Mouse (Mus musculus) embryonic facial prominence, embryonic 14.5 days (tissue): ENCODE results near the gene Slc17a6. TPM values are rescaled to one million over a fixed set of nuclear protein-coding genes. Genes with fewer than 3 reads are reported as not detected.
A peak's percentile ranks its signal among the peaks of the same experiment; 100 is the strongest.

Experiments used
- ATAC-seq: fragments of 200-750 bp; cut with Nextera tagmentation; 2 replicates; pipeline ENCODE4 v1.8.0; 2017; ENCODE audit warnings: low read depth, moderate number of reproducible peaks, moderate TSS enrichment
- DNase-seq: peaks from one replicate; pipeline ENCODE4 v3.0.0-alpha.2; 2015; ENCODE audit warnings: low spot score
- H3K27ac ChIP-seq: fragments of 300-500 bp; sonication (generic); replicated peaks from 2 replicates; pipeline ENCODE4 v1.5.1; 2014; ENCODE audit warnings: low read depth, mild to moderate bottlenecking, low read length, moderate library complexity
- H3K27me3 ChIP-seq: fragments of 300-500 bp; sonication (generic); replicated peaks from 2 replicates; pipeline ENCODE4 v1.6.1; 2014; ENCODE audit warnings: low read length; ENCODE audit not compliant: control insufficient read depth, insufficient read depth
- H3K36me3 ChIP-seq: fragments of 300-500 bp; sonication (generic); 2 replicates; pipeline ENCODE4 v1.6.1; 2014; ENCODE audit warnings: low read length, mixed read lengths; ENCODE audit not compliant: control insufficient read depth, insufficient read depth
- H3K4me1 ChIP-seq: fragments of 300-500 bp; sonication (generic); 2 replicates; pipeline ENCODE4 v1.6.1; 2014; ENCODE audit warnings: antibody characterized with exemption, low read length; ENCODE audit not compliant: control insufficient read depth, insufficient read depth
- H3K4me2 ChIP-seq: fragments of 300-500 bp; sonication (generic); 2 replicates; pipeline ENCODE4 v1.6.1; 2014; ENCODE audit warnings: low read depth, mild to moderate bottlenecking, low read length, moderate library complexity, mixed read lengths
- H3K4me3 ChIP-seq: fragments of 300-500 bp; sonication (generic); 2 replicates; pipeline ENCODE4 v1.5.1; 2014; ENCODE audit warnings: low read depth, mild to moderate bottlenecking, low read length
- H3K9ac ChIP-seq: fragments of 300-500 bp; sonication (generic); 2 replicates; pipeline ENCODE4 v1.6.1; 2014; ENCODE audit warnings: low read depth, mild to moderate bottlenecking, low read length, moderate library complexity, mixed read lengths
- H3K9me3 ChIP-seq: fragments of 300-500 bp; sonication (generic); 2 replicates; pipeline ENCODE4 v1.6.1; 2016; ENCODE audit warnings: low read length; ENCODE audit not compliant: control insufficient read depth
- WGBS: fragments of 180-500 bp; shearing (Covaris S2); extraction: QIAGEN DNeasy Blood & Tissue Kit; methylation state at CpG from one replicate; pipeline ENCODE4 v1.1.7; 2014; 5-methylcytosine and 5-hydroxymethylcytosine counted together
- polyA plus RNA-seq: library from polyadenylated mRNA; unstranded; fragments of >200 nt; fragmentation: Nextera tagmentation; extraction: Ambion mirVana; gene quantifications from 2 replicates; pipeline ENCODE4 v1.2.1, GENCODE M21; 2014

Slc17a6 gene
- polyA plus RNA-seq, 1 experiment from 2014 or later: 4.4 TPM

DNA sequence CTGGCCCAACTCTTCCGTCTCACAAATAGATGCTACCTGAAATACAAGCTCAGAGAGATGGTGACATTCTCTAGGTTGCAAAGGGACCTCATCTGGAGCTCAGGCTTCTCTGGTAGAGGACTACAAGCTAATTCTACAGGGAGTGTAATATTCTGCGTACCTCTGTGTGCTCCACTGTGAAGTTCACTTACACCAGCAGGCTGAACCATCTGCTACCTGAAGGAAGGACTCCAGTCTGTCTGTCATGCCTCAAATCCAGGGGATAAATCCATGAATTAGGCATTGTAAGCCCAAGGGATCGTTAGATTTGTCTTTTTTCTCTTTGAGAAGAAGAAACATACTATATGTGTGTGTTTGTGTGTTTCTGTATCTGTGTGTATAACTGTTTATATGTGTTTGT, 9.4 kb downstream of the Slc17a6 start:
- ATAC-seq: no peak
- no peaks in the 10 kb centered on the region for H3K36me3 ChIP-seq

DNA sequence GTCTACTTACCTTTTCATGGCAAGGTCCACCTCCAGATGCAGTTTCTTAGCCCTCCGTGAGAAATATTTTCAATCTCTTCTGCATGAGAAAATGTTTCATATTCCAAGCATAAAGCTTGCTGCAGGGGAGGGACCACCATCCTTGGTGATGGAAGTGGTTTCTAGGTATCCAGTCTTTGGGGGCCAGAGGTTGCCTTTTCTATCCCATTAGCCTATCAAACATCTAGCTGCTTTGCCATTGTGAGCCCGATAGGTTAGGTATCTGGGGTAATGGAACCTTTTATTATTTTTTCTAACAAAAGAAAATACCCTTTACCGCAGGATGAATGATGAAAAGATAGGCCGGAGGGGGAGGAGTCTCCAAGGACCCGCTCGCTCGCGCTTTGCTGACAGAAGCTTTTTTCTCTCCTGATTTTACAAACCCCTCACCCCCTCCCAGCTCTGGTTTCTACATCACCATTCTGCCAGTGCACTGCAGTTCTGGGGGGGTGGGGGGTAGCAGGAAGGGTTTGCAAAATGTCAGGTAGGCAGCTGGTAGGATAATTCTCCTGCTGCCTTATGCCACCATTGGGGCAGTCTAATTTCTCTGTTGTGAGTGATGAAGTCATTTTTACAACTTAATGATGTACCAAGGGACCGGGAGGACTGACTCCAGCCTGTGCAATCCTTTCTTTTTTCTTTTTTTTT, 10.9 kb downstream of the Slc17a6 start:
- Histone ChIP-seq H3K9me3 (no peaks in the 10 kb centered on the region), H3K36me3 (no peaks in the 10 kb centered on the region), H3K27me3 (peaks cover 45% of the 10 kb centered on the region), H3K27ac (no peak overlapping the region), H3K4me1 (no peaks in the 10 kb centered on the region), H3K9ac (no peak overlapping the region), H3K4me2 (no peak overlapping the region), H3K4me3 (no peak overlapping the region)
- peak; percentile 87 for ATAC-seq
- 5% methylated on average over 9 of the region's 9 CpGs for WGBS
- peak; percentile 10 for DNase-seq

More for the DNA sequence above, 9.4 kb downstream of the Slc17a6 start:
- H3K27ac ChIP-seq: no peak overlapping the region
- H3K9me3 ChIP-seq: no peaks in the 10 kb centered on the region
- no peak overlapping the region for H3K4me2 ChIP-seq
- no peaks in the 10 kb centered on the region for H3K4me1 ChIP-seq
- WGBS: 55% methylated on average over 3 of the region's 3 CpGs
- DNase-seq: no peak
- peaks cover 59% of the 10 kb centered on the region for H3K27me3 ChIP-seq
- H3K4me3 ChIP-seq: no peak overlapping the region
- no peak overlapping the region for H3K9ac ChIP-seq

GRCm38 (mm10) chr7:51633230-51633844, 11.5 kb downstream of the Slc17a6 start:
- peaks cover 39% of the 10 kb centered on the region for H3K27me3 ChIP-seq
- H3K9ac ChIP-seq: no peak overlapping the region
- H3K9me3 ChIP-seq: no peaks in the 10 kb centered on the region
- DNase-seq (no peak), ATAC-seq (peak; percentile 47)
- H3K4me2 ChIP-seq: no peak overlapping the region
- H3K36me3 ChIP-seq: no peaks in the 10 kb centered on the region
- no peak overlapping the region for H3K4me3 ChIP-seq
- 8% methylated on average over 7 of the region's 7 CpGs for WGBS
- no peak overlapping the region for H3K27ac ChIP-seq
- no peaks in the 10 kb centered on the region for H3K4me1 ChIP-seq

DNA sequence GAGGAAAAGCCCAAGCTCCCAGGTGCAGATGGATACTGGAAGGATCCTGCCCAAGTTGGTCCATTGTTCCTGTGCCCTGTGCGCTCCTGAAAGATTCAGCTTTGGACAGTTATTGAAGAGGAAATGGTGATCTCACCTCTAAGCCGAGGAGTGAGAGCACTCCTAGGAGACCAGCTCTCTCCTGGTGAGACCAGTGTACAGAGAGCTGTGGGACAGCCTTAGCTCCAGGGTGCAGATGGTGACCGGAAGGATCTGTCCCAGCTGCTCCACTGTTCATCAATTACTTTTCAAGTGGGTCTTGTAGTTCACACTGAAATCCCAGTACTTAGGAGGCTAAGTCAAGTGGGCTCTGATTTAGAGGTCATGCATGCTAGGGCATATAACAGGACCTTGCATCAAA, 35.3 kb downstream of the Slc17a6 start:
- H3K4me3 ChIP-seq: no peak overlapping the region
- ATAC-seq: no peak
- no peaks in the 10 kb centered on the region for H3K4me1 ChIP-seq
- no peak overlapping the region for H3K9ac ChIP-seq
- no peaks in the 10 kb centered on the region for H3K36me3 ChIP-seq
- H3K9me3 ChIP-seq: no peaks in the 10 kb centered on the region
- 80% methylated on average over 3 of the region's 3 CpGs for WGBS
- no peaks in the 10 kb centered on the region for H3K27me3 ChIP-seq
- H3K27ac ChIP-seq: no peak overlapping the region
- no peak for DNase-seq
- no peak overlapping the region for H3K4me2 ChIP-seq

DNA sequence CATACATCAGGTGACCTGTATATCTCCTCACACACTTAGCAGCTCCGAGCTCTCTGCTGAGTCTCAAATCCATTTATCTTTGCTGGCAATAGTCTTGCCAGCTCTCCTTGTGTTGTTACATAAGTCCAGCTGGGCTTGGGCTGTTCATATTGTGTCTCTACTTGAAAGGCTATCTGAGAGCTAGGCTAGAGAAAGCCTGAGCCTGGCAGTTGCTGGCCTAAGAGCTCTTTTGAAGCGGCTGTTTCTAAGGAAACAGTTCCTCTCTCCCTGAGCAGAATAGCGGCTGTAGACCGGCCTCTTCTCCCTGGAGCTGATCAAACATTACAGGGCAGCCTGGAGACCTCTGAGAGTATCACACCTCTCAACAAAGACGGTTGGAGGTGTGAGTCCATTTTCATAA, 40.6 kb downstream of the Slc17a6 start:
- Histone ChIP-seq H3K36me3 (no peaks in the 10 kb centered on the region), H3K4me3 (no peak overlapping the region), H3K9ac (no peak overlapping the region), H3K27me3 (no peaks in the 10 kb centered on the region), H3K9me3 (no peaks in the 10 kb centered on the region), H3K27ac (no peak overlapping the region), H3K4me2 (no peak overlapping the region), H3K4me1 (no peaks in the 10 kb centered on the region)
- no peak for DNase-seq
- no peak for ATAC-seq
- WGBS: 59% methylated on average over 5 of the region's 5 CpGs

GRCm38 (mm10) chr7:51693539-51694217, 71.9 kb downstream of the Slc17a6 start:
- no peak overlapping the region for H3K27ac ChIP-seq
- ATAC-seq: no peak
- no peaks in the 10 kb centered on the region for H3K4me1 ChIP-seq
- no peaks in the 10 kb centered on the region for H3K36me3 ChIP-seq
- no peak overlapping the region for H3K9ac ChIP-seq
- H3K9me3 ChIP-seq: no peaks in the 10 kb centered on the region
- no peaks in the 10 kb centered on the region for H3K27me3 ChIP-seq
- DNase-seq: no peak
- no peak overlapping the region for H3K4me3 ChIP-seq
- WGBS: 88% methylated on average over 8 of the region's 8 CpGs
- no peak overlapping the region for H3K4me2 ChIP-seq

- Histone ChIP-seq H3K27ac (no peak overlapping the region), H3K4me1 (no peaks in the 10 kb centered on the region), H3K4me3 (no peak overlapping the region), H3K9me3 (no peaks in the 10 kb centered on the region), H3K4me2 (no peak overlapping the region), H3K27me3 (no peaks in the 10 kb centered on the region), H3K36me3 (no peaks in the 10 kb centered on the region), H3K9ac (no peak overlapping the region)
- no peak for DNase-seq
- WGBS: 70% methylated on average over 4 of the region's 4 CpGs
- ATAC-seq: no peak
These were observed 72.6 kb downstream of the Slc17a6 start for GRCm38 (mm10) chr7:51694452-51694851.

GRCm38 (mm10) chr7:51709508-51709907, 87.7 kb downstream of the Slc17a6 start:
- Histone ChIP-seq H3K27ac (peak overlapping the region; percentile 52; the same call in 1 of the 2 replicates), H3K4me3 (no peak overlapping the region), H3K9me3 (no peaks in the 10 kb centered on the region), H3K36me3 (no peaks in the 10 kb centered on the region), H3K9ac (no peak overlapping the region), H3K4me2 (no peak overlapping the region), H3K4me1 (peaks cover 4% of the 10 kb centered on the region; the same call in 1 of the 2 replicates), H3K27me3 (no peaks in the 10 kb centered on the region)
- 39% methylated on average over 3 of the region's 3 CpGs for WGBS
- DNase-seq: peak; percentile 55
- no peak for ATAC-seq
